Comparison of ENCODE assay signal across 9 mouse cellular contexts in genomic region chr2:3739351-3739961, GRCm38 (mm10).
A peak's percentile ranks its signal among the peaks of the same experiment; 100 is the strongest.
DNase-seq lines count a peak whose midpoint lies in the region; ATAC-seq and TF ChIP-seq lines count a peak whose summit lies in the region.
"Had no signal": no experiment of that assay in that cellular context is flagged by ENCODE, and none has a peak within 500 bp of the region (broad histone marks: within the 10 kb centered on the region; RNA-seq: fewer than 3 reads in every experiment).

No protein-coding gene starts in this region.

- H3K36me3 ChIP-seq in forebrain, embryonic 14.5 days (ENCODE audit: control insufficient read depth, insufficient read depth, low read length) = no peaks in the 10 kb centered on the region
- no peaks in the 10 kb centered on the region; the same call in 1 of the 2 replicates for H3K36me3 ChIP-seq in forebrain, embryonic 11.5 days (ENCODE audit: control insufficient read depth, insufficient read depth, low read length)
- H3K36me3 ChIP-seq in hindbrain, postnatal 0 days (ENCODE audit: insufficient read depth, low read length) = no peaks in the 10 kb centered on the region
- no peaks in the 10 kb centered on the region for H3K36me3 ChIP-seq in limb, embryonic 13.5 days
- H3K36me3 ChIP-seq: limb, embryonic 15.5 days had no signal

- no peak overlapping the region for H3K9ac ChIP-seq in forebrain, embryonic 14.5 days (ENCODE audit: low read length)
- no peak overlapping the region for H3K9ac ChIP-seq in forebrain, embryonic 11.5 days (ENCODE audit: low read length)
- no peak overlapping the region for H3K9ac ChIP-seq in hindbrain, postnatal 0 days (replicated peaks; ENCODE audit: low read length)
- H3K9ac ChIP-seq in limb, embryonic 13.5 days = no peak overlapping the region
- H3K9ac ChIP-seq: limb, embryonic 15.5 days had no signal

- TF ChIP-seq CTCF in hindbrain, postnatal 0 days (IDR thresholded peaks at IDR 0.05; ENCODE audit: low read depth) = no peak

- no peaks in the 10 kb centered on the region for H3K9me3 ChIP-seq in forebrain, embryonic 14.5 days (replicated peaks; ENCODE audit: control insufficient read depth, low read length)
- no peaks in the 10 kb centered on the region for H3K9me3 ChIP-seq in forebrain, embryonic 11.5 days (ENCODE audit: control insufficient read depth, low read length)
- no peaks in the 10 kb centered on the region for H3K9me3 ChIP-seq in hindbrain, postnatal 0 days (ENCODE audit: low read length)
- no peaks in the 10 kb centered on the region for H3K9me3 ChIP-seq in limb, embryonic 13.5 days
- H3K9me3 ChIP-seq: limb, embryonic 15.5 days had no signal

- 72% methylated on average over 7 of the region's 7 CpGs for WGBS in forebrain, embryonic 14.5 days
- WGBS in forebrain, embryonic 11.5 days = 87% methylated on average over 7 of the region's 7 CpGs
- WGBS in hindbrain, postnatal 0 days = 58% methylated on average over 7 of the region's 7 CpGs
- WGBS in limb, embryonic 13.5 days = 53% methylated on average over 7 of the region's 7 CpGs

- peaks cover 26% of the 10 kb centered on the region for H3K4me1 ChIP-seq in forebrain, embryonic 14.5 days (ENCODE audit: control insufficient read depth, insufficient read depth, low read length)
- no peaks in the 10 kb centered on the region; the same call in 1 of the 2 replicates for H3K4me1 ChIP-seq in forebrain, embryonic 11.5 days (replicated peaks; ENCODE audit: control insufficient read depth, insufficient read depth, low read length)
- H3K4me1 ChIP-seq in hindbrain, postnatal 0 days (ENCODE audit: insufficient read depth, low read length) = peaks cover 26% of the 10 kb centered on the region
- peaks cover 55% of the 10 kb centered on the region for H3K4me1 ChIP-seq in limb, embryonic 13.5 days

- H3K4me3 ChIP-seq in forebrain, embryonic 14.5 days (ENCODE audit: low read depth, low read length) = no peak overlapping the region
- H3K4me3 ChIP-seq in forebrain, embryonic 11.5 days (ENCODE audit: low read depth, low read length) = no peak overlapping the region
- no peak overlapping the region for H3K4me3 ChIP-seq in hindbrain, postnatal 0 days (ENCODE audit: low read length)
- H3K4me3 ChIP-seq in limb, embryonic 13.5 days = no peak overlapping the region
- H3K4me3 ChIP-seq: limb, embryonic 15.5 days had no signal

- peak overlapping the region; percentile 63; the same call in 1 of the 2 replicates for H3K27ac ChIP-seq in forebrain, embryonic 14.5 days (ENCODE audit: low read depth, low read length)
- H3K27ac ChIP-seq in forebrain, embryonic 11.5 days (ENCODE audit: low read depth, low read length) = no peak overlapping the region
- peak overlapping the region; percentile 73 for H3K27ac ChIP-seq in hindbrain, postnatal 0 days
- no peak overlapping the region for H3K27ac ChIP-seq in limb, embryonic 13.5 days
- H3K27ac ChIP-seq: limb, embryonic 15.5 days had no signal

- peak; percentile 71 for DNase-seq in forebrain, embryonic 14.5 days (ENCODE audit: low spot score)
- no peak for DNase-seq in forebrain, embryonic 11.5 days (ENCODE audit: low spot score)
- DNase-seq in cerebellum, adult 11-12 months = peak; percentile 93
- peak; percentile 84 for DNase-seq in hindbrain, postnatal 0 days (ENCODE audit: low spot score)
- no peak for DNase-seq in adrenal gland, adult 18-20 months (ENCODE audit: low spot score in 2 of 2)
- DNase-seq in adrenal gland, postnatal 25 days = no peak
- DNase-seq in urinary bladder, postnatal 4 days (ENCODE audit: low spot score in 2 of 2) = no peak

- peak; percentile 76 for ATAC-seq in forebrain, embryonic 14.5 days
- ATAC-seq in forebrain, embryonic 11.5 days (replicated peaks; ENCODE audit: low FRiP score) = no peak
- peak; percentile 82 for ATAC-seq in hindbrain, postnatal 0 days
- peak; percentile 33; the same call in 1 of the 2 replicates for ATAC-seq in limb, embryonic 13.5 days (ENCODE audit: low FRiP score, low read depth)

- no peaks in the 10 kb centered on the region for H3K27me3 ChIP-seq in forebrain, embryonic 14.5 days (replicated peaks; ENCODE audit: control insufficient read depth, insufficient read depth, low read length)
- no peaks in the 10 kb centered on the region for H3K27me3 ChIP-seq in forebrain, embryonic 11.5 days (ENCODE audit: control insufficient read depth, insufficient read depth, low read length)
- no peaks in the 10 kb centered on the region for H3K27me3 ChIP-seq in hindbrain, postnatal 0 days (ENCODE audit: insufficient read depth, low read length)
- no peaks in the 10 kb centered on the region for H3K27me3 ChIP-seq in limb, embryonic 13.5 days
- H3K27me3 ChIP-seq: limb, embryonic 15.5 days had no signal

- H3K4me2 ChIP-seq in forebrain, embryonic 14.5 days (ENCODE audit: low read length) = no peak overlapping the region
- no peak overlapping the region for H3K4me2 ChIP-seq in forebrain, embryonic 11.5 days (ENCODE audit: low read depth, low read length, severe bottlenecking)
- peak overlapping the region; percentile 5; the same call in 1 of the 2 replicates for H3K4me2 ChIP-seq in hindbrain, postnatal 0 days (ENCODE audit: low read depth, low read length)
- 0 out of 2 replicates have a peak overlapping the region, but pooled peaks have one; percentile 9 for H3K4me2 ChIP-seq in limb, embryonic 13.5 days (replicated peaks)
- H3K4me2 ChIP-seq: limb, embryonic 15.5 days had no signal

Comparison
In these comparisons a context has a peak if more than half of its experiments do, and no peak if none do; other contexts are left out.
1. DNase-seq: peak in forebrain, embryonic 14.5 days (single experiment), cerebellum, adult 11-12 months (single experiment) and hindbrain, postnatal 0 days (single experiment); none in forebrain, embryonic 11.5 days (single experiment), adrenal gland, adult 18-20 months (0 of 2), adrenal gland, postnatal 25 days (single experiment) and urinary bladder, postnatal 4 days (0 of 2).
2. H3K27ac ChIP-seq: peak in forebrain, embryonic 14.5 days (single experiment) and hindbrain, postnatal 0 days (single experiment); none in forebrain, embryonic 11.5 days (single experiment) and limb, embryonic 13.5 days (single experiment).
3. H3K4me2 ChIP-seq: peak in hindbrain, postnatal 0 days (single experiment) and limb, embryonic 13.5 days (single experiment); none in forebrain, embryonic 14.5 days (single experiment) and forebrain, embryonic 11.5 days (single experiment).